Mouse (Mus musculus): ENCODE data around the gene Rrm1.
"Not testable (repeated sequence)": the region's sequence is repeated elsewhere in the genome, so short reads cannot be mapped to it uniquely, and the experiment has no call there.

Gene Rrm1

DNA sequence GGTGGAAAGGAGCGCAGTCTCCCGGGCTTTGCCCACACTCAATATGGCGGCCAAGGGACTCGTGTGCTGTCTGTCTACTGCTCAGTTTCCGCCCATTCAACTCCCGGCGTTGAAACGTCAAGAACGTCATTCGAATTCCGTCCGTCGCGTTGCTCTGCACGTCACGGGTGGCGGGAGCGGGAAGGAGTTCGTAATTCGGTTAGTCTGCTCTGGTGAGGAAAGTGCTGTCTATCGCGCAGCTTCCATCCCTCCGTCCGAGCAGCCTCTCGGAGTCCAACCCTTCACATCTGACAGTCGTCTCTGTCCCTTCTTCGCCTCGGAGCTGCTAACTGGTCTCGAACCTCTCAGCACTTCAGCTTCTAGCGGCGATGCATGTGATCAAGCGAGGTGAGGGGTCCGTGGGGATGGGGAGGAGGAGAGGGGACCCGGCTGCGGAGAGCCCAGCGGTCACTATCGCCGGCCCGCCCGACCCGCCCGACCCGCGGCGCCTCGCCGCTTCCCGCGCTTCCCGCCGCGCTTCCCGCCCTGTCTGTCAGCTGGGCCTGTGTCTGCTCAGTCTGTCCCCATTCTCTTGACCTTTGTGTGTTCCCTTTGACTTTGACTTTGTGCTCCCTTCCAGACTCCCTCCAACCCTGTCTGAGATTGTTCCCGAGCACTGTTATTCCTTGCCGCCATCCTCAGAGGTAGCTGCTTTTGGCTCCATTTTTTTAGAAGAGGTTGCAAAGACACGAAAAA lies at the start of gene Rrm1:
Rrm1 (plus strand) TSS at position 39 of the 735 bp plus-strand sequence.
- DNase-seq (ENCODE audit: low read depth, low spot score), result peak; percentile 89

DNA sequence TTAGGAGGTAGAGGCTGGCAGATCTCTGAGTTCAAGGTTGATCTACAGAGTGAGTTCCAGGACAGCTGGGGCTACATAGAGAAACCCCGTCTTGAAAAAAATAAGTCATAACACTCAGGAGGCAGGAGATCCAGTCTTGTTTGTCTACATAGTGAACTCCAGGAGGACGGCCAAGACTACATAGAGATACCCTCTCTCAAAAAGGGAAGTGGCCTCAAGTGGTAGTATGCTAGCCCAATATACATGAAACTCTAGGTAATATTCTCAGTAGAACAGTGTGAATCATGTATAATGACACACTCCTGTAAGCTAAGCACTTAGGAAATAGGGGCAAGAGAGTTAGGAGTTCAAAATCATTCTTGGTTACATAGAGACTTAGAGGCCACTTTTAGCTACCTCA lies 47.6 kb upstream of the Rrm1 start:
- DNase-seq (ENCODE audit: low read depth, low spot score), result no peak

DNA sequence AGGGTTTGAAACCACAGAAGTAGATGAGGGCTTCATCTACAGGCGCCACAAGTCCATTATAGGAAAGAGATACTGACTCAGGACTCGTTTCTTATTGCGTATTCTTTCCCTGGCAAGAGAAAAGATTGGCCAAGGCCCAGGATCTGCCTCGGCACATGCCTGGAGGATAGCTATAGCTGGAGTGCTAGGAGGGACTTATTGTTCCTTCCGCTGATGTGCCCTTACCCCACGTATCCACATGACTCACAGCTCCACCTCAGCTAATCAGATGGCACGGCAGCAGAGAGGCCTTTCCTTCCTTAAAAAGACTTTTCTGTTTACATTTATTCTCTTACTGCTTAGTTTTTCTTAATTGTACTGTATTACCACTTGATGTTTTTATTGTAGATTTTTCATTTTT lies 45.6 kb upstream of the Rrm1 start:
- no peak for DNase-seq (ENCODE audit: low read depth, low spot score)

DNA sequence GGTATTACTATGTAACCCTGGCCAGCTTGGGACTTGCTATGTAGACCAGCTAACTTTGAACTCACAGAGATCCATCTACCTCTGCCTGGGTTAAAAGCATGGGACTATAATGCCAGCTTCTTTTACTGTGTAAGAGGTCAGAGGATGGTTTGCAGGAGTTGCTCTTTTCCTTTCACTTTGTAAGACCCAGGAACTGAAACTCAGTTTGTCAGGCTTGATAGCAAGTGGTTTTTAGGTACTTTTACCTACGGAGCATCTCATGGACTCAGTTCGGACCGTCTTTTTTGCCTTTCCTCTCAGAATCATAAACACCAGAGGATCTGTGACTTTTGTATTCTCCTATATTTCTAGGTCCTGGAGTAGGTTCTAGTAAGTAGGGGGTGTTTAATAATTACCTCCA lies 45.2 kb upstream of the Rrm1 start:
- no peak for DNase-seq (ENCODE audit: low read depth, low spot score)

DNA sequence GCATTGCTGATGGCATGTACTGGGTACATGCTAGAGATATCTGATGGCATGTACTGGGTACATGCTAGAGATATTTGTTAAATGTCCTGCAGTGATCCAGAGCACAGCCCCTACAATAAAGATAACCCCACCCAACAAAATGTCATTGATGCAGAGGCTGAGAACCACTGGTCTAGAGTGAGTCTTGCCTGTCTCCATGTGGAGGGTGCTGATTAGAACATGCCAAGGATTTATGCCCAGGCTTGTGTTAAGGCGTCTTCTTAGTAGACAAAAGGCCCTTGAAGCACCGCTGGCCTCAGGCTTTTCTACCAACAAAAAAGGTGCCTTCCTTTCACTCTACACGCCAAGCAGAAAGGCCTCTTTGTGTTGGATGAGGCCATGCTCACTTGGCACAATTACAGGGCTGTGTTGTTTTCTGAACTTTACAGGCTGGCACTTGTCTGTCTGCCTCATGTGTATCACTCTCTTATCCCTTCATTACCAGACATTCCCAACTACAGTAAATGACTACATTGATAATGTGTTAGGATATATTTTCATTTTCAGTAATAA lies 42.2 kb upstream of the Rrm1 start:
- DNase-seq (ENCODE audit: low read depth, low spot score), result no peak

DNA sequence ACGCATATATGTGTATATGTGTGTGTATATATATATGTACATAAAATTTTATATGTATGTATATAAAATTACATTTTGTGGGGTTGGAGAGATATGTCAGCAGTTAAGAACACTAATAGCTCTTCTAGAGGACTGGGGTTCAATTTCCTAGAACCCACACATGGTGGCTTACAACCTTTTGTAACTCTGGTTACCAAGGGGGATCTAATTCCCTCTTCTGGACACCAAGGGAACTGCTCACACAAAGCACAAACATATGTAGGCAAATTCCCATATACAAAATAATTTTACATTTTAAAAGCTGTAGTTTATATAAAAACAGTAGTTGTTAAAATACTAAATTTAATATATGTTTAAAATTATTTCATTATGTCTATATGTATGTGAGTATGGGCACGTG lies 37.4 kb upstream of the Rrm1 start:
- DNase-seq (ENCODE audit: low read depth, low spot score), result no peak

GRCm38 (mm10) chr7:102407440-102407839 lies 34.1 kb upstream of the Rrm1 start:
- DNase-seq (ENCODE audit: low read depth, low spot score), result no peak

DNA sequence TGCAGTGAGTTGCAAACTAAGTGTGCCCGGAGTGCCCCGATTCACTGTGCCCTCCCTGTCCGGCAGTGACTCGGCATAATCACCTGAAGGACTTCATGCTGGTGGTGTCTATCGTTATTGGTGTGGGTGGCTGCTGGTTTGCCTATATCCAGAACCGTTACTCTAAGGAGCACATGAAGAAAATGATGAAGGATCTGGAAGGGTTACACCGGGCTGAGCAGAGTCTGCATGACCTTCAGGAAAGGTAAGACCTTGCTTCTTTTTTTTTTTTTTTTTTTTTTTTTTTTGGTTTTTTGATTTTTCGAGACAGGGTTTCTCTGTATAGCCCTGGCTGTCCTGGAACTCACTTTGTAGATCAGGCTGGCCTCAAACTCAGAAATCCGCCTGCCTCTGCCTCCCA lies 26.2 kb upstream of the Rrm1 start:
- not testable (repeated sequence) for DNase-seq (ENCODE audit: low read depth, low spot score)

GRCm38 (mm10) chr7:102415841-102416240 lies 25.7 kb upstream of the Rrm1 start:
- no peak for DNase-seq (ENCODE audit: low read depth, low spot score)

DNA sequence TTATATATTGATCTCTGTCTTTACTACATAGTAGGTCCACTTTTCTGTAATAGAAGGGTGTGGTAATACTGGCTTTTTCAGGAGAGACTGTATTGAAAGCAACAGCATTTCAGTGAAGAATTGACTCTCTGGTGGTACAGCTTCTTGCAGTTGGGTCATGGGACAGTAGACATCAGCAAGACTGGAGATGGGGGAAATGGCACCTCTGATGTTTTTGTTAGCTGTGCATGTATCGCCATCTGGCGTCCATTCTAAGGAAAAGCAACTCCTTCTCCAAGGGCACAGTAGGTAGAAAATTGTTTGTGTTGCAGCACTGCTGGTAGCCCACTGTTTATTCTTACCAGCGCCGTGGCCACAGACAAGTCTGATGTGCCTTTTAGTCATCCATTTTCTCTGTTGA lies 24.1 kb upstream of the Rrm1 start:
- peak; percentile 62 for DNase-seq (ENCODE audit: low read depth, low spot score)

- no peak for DNase-seq (ENCODE audit: low read depth, low spot score)
Measured at GRCm38 (mm10) chr7:102422036-102422435, 19.5 kb upstream of the Rrm1 start.

GRCm38 (mm10) chr7:102425933-102426685 lies 15.4 kb upstream of the Rrm1 start:
- no peak for DNase-seq (ENCODE audit: low read depth, low spot score)

DNA sequence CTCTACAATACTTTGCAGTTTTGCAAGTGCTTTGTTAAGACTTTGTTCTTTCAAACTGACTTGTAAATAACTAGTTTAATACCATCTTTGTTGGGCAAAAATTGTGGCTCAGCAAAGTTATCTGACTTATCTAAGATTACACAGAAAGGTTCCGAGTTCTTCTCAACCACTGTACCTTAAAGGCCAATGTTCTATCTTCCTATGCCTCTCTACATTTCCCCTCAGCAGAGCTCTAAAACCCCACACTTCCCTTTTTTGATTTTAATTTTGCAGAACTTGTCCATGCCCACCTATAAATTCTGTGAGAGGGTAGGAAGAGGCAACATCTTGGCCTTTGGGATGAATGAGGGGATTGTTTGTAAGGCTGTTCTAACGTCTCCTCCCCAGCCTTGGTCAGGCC lies 7.2 kb upstream of the Rrm1 start:
- DNase-seq (ENCODE audit: low read depth, low spot score), result no peak

- DNase-seq (ENCODE audit: low read depth, low spot score), result no peak
Measured at GRCm38 (mm10) chr7:102440822-102441656, 456 bp upstream of the Rrm1 start.

- DNase-seq (ENCODE audit: low read depth, low spot score), result no peak
Measured at GRCm38 (mm10) chr7:102442432-102442831, 937 bp downstream of the Rrm1 start.

DNA sequence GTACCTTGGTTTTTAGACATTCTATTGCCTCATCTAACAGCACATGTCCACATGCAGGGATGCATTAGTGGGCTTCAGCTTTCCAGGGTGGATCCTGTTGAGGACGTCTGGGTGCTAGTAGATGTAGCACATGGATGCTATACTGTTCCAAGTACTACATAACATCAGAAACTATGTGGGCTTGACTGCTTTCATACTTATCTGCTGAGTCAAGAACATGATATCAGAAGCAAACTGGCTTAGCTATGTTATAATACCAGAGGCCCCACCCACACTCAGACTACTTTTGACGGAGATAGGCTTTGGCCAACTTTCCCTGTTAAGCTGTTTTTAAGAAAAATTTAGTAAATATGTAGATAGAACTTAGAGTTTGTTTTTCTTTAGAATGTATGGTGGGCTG lies 2.8 kb downstream of the Rrm1 start:
- no peak for DNase-seq (ENCODE audit: low read depth, low spot score)

DNA sequence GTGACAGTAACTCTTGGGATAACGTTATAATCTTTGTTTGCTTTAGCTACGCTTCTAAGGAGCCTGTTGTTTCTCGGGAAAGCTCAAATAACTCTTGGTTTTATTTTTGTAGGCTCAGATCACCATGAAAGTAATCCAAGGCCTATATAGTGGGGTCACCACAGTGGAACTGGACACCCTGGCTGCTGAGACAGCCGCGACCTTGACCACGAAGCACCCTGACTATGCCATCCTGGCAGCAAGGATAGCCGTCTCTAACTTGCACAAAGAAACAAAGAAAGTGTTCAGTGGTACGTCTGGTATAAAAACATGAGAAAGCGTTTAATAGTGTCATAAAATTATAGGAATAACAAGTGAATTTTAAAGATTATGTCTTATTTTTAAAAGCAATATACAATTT lies 4.9 kb downstream of the Rrm1 start:
- no peak for DNase-seq (ENCODE audit: low read depth, low spot score)

GRCm38 (mm10) chr7:102458618-102459380 lies 17.3 kb downstream of the Rrm1 start:
- DNase-seq (ENCODE audit: low read depth, low spot score), result no peak

DNA sequence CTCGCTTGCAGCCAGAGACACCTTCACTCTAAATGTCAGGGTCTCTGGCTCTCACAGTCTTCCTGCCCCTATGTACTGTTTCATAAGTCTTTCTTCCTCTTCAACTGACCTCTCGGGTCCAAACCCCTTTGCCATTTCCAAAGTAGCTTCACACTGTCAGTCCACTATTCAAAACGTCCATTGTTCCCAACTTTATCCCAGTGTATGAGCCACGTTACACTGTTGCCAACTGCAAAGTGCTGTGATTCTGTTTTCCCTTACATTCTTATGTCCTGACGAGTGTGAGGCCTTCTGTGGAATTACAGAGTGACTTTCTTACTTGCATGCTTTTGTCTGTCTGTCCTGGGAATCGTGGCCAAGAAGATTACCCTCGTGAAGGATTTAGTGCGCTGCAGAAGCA lies 26.1 kb downstream of the Rrm1 start:
- DNase-seq (ENCODE audit: low read depth, low spot score), result no peak

- no peak for DNase-seq (ENCODE audit: low read depth, low spot score)
Measured at GRCm38 (mm10) chr7:102472675-102473074, 31.2 kb downstream of the Rrm1 start.

DNA sequence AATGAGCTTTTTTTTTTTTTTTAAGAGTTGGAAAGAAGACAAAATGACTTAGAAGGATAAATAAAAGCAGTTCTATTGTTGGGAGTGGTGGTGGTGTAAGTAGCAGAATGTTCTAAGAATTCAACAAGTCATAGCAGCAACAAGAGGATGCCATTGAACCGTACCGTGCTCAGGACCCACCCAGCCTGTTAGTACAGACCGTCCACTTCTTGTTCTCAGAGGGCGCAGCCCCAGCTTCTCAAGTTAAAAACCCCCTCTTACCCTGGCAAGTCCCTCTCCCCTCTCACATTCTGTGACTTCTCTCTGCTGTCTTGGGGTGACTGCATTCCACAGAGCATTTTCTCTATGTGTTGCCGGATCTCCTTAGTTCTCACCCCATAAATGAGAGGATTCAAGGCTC lies 35.1 kb downstream of the Rrm1 start:
- DNase-seq (ENCODE audit: low read depth, low spot score), result no peak

All from retina, adult 2 months (tissue).